Mouse (Mus musculus) hindbrain, embryonic 14.5 days (tissue): ENCODE results near the gene Ccdc62. TPM values are rescaled to one million over a fixed set of nuclear protein-coding genes. Genes with fewer than 3 reads are reported as not detected.
A peak's percentile ranks its signal among the peaks of the same experiment; 100 is the strongest.

Experiments used
- ATAC-seq: fragments of 200-750 bp; cut with Nextera tagmentation; 2 replicates; pipeline ENCODE4 v1.8.0; 2017; ENCODE audit warnings: moderate number of reproducible peaks, mild to moderate bottlenecking, moderate TSS enrichment, moderate library complexity; ENCODE audit not compliant: low FRiP score
- DNase-seq: peaks from one replicate; pipeline ENCODE4 v3.0.0-alpha.2; 2015; ENCODE audit warnings: low spot score
- H3K27ac ChIP-seq: fragments of 300-500 bp; sonication (generic); 2 replicates; pipeline ENCODE4 v1.5.1; 2014; ENCODE audit warnings: mild to moderate bottlenecking, moderate library complexity
- H3K27me3 ChIP-seq: fragments of 300-500 bp; sonication (generic); 2 replicates; pipeline ENCODE4 v1.6.1; 2014; ENCODE audit warnings: mild to moderate bottlenecking, low read length, mixed read lengths; ENCODE audit not compliant: control insufficient read depth, insufficient read depth
- H3K36me3 ChIP-seq: fragments of 300-500 bp; sonication (generic); replicated peaks from 2 replicates; pipeline ENCODE4 v1.6.1; 2014; ENCODE audit not compliant: control insufficient read depth, insufficient read depth
- H3K4me1 ChIP-seq: fragments of 300-500 bp; sonication (generic); replicated peaks from 2 replicates; pipeline ENCODE4 v1.6.1; 2014; ENCODE audit warnings: antibody characterized with exemption, low read length, mixed read lengths; ENCODE audit not compliant: control insufficient read depth, insufficient read depth
- H3K4me2 ChIP-seq: fragments of 300-500 bp; sonication (generic); replicated peaks from 2 replicates; pipeline ENCODE4 v1.6.1; 2014; ENCODE audit warnings: mild to moderate bottlenecking, moderate library complexity
- H3K4me3 ChIP-seq: fragments of 300-500 bp; sonication (generic); replicated peaks from 2 replicates; pipeline ENCODE4 v1.5.1; 2014; ENCODE audit warnings: mild to moderate bottlenecking, low read length
- H3K9ac ChIP-seq: fragments of 300-500 bp; sonication (generic); 2 replicates; pipeline ENCODE4 v1.6.1; 2014
- H3K9me3 ChIP-seq: fragments of 300-500 bp; sonication (generic); 2 replicates; pipeline ENCODE4 v1.6.1; 2016; ENCODE audit warnings: low read length; ENCODE audit not compliant: control insufficient read depth
- WGBS: fragments of 180-500 bp; shearing (Covaris S2); extraction: QIAGEN DNeasy Blood & Tissue Kit; methylation state at CpG from one replicate; pipeline ENCODE4 v1.1.7; 2014; 5-methylcytosine and 5-hydroxymethylcytosine counted together
- polyA plus RNA-seq: library from polyadenylated mRNA; unstranded; fragments of >200 nt; fragmentation: Nextera tagmentation; extraction: Ambion mirVana; gene quantifications from 2 replicates; pipeline ENCODE4 v1.2.1, GENCODE M21; 2014

Ccdc62 gene
- polyA plus RNA-seq, 1 experiment from 2014 or later: 5.2 TPM

DNA sequence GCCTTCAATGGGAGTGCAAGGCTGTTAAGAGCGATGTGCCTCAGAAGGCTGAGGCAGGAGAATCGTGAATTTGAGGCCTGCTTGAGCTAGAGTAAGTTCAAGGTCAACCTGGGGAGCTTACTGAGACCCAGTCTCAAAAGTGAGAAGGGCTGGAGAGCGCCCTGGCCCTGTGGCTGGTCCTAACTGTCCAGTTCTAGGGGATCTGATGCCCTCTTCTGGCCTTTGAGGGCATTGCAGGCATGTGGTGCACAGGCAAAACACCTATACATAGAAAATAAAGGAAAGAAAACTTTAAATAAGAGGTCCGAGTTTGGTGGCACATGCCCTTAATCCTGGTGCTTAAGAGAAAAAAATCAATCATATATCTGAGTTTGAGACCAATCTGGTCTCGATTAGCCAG, 62.3 kb downstream of the Ccdc62 start:
- Histone ChIP-seq H3K27me3 (no peaks in the 10 kb centered on the region; the same call in 1 of the 2 replicates), H3K27ac (peak overlapping the region; percentile 66; the same call in 1 of the 2 replicates), H3K4me1 (peaks cover 5% of the 10 kb centered on the region; the same call in 1 of the 2 replicates), H3K4me2 (no peak overlapping the region), H3K36me3 (peaks cover 4% of the 10 kb centered on the region; the same call in 1 of the 2 replicates), H3K9me3 (no peaks in the 10 kb centered on the region), H3K9ac (no peak overlapping the region), H3K4me3 (no peak overlapping the region)
- 36% methylated on average over 5 of the region's 5 CpGs for WGBS
- 0 out of 2 replicates have a peak, but pooled peaks have one; percentile 42 for ATAC-seq
- peak; percentile 84 for DNase-seq

GRCm38 (mm10) chr5:123993263-123994036, 63.0 kb downstream of the Ccdc62 start:
- Histone ChIP-seq H3K36me3 (peaks cover 7% of the 10 kb centered on the region; the same call in 1 of the 2 replicates), H3K4me1 (peaks cover 5% of the 10 kb centered on the region; the same call in 1 of the 2 replicates), H3K4me3 (no peak overlapping the region), H3K27ac (peak overlapping the region; percentile 66), H3K27me3 (no peaks in the 10 kb centered on the region; the same call in 1 of the 2 replicates), H3K9ac (no peak overlapping the region), H3K9me3 (no peaks in the 10 kb centered on the region), H3K4me2 (no peak overlapping the region)
- peak; percentile 79 for DNase-seq
- peak; percentile 84 for ATAC-seq
- 37% methylated on average over 7 of the region's 7 CpGs for WGBS

DNA sequence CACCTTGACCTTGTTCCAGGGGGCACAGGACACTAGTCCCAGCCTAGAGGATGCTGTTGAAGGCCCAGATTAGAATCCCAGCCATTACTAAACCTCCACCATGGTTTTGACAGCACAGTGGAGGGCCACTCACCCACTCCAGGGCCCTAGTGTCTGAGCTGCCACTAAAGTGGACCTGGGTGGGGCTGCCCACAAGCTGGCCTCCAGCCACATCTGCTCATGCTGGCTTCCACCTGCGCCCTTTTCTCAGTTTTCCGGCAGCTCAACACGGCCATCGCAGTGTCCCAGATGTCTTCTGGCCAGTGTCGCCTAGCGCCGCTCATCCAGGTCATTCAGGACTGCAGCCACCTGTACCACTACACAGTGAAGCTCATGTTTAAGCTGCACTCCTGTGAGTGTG, 64.0 kb downstream of the Ccdc62 start:
- no peak for ATAC-seq
- Histone ChIP-seq H3K9ac (no peak overlapping the region), H3K36me3 (peaks cover 7% of the 10 kb centered on the region; the same call in 1 of the 2 replicates), H3K27me3 (no peaks in the 10 kb centered on the region; the same call in 1 of the 2 replicates), H3K9me3 (no peaks in the 10 kb centered on the region), H3K4me2 (no peak overlapping the region), H3K4me3 (no peak overlapping the region), H3K27ac (no peak overlapping the region), H3K4me1 (peaks cover 5% of the 10 kb centered on the region; the same call in 1 of the 2 replicates)
- 87% methylated on average over 7 of the region's 7 CpGs for WGBS
- no peak for DNase-seq

- no peaks in the 10 kb centered on the region for H3K9me3 ChIP-seq
- no peaks in the 10 kb centered on the region; the same call in 1 of the 2 replicates for H3K27me3 ChIP-seq
- H3K9ac ChIP-seq: no peak overlapping the region
- H3K27ac ChIP-seq: no peak overlapping the region
- H3K4me3 ChIP-seq: no peak overlapping the region
- no peak overlapping the region for H3K4me2 ChIP-seq
- WGBS: 91% methylated on average over 6 of the region's 6 CpGs
- ATAC-seq (no peak), DNase-seq (no peak)
- H3K36me3 ChIP-seq: peaks cover 7% of the 10 kb centered on the region; the same call in 1 of the 2 replicates
- no peaks in the 10 kb centered on the region; the same call in 1 of the 2 replicates for H3K4me1 ChIP-seq
These were observed 64.9 kb downstream of the Ccdc62 start for GRCm38 (mm10) chr5:123995388-123995787.

- Histone ChIP-seq H3K4me1 (no peaks in the 10 kb centered on the region), H3K27me3 (no peaks in the 10 kb centered on the region; the same call in 1 of the 2 replicates), H3K4me3 (no peak overlapping the region), H3K4me2 (no peak overlapping the region), H3K36me3 (peaks cover 9% of the 10 kb centered on the region; the same call in 1 of the 2 replicates), H3K9me3 (no peaks in the 10 kb centered on the region), H3K9ac (no peak overlapping the region), H3K27ac (no peak overlapping the region)
- ATAC-seq (no peak), DNase-seq (no peak)
- WGBS: 85% methylated on average over 10 of the region's 10 CpGs
These were observed 65.7 kb downstream of the Ccdc62 start for GRCm38 (mm10) chr5:123996194-123996593.

DNA sequence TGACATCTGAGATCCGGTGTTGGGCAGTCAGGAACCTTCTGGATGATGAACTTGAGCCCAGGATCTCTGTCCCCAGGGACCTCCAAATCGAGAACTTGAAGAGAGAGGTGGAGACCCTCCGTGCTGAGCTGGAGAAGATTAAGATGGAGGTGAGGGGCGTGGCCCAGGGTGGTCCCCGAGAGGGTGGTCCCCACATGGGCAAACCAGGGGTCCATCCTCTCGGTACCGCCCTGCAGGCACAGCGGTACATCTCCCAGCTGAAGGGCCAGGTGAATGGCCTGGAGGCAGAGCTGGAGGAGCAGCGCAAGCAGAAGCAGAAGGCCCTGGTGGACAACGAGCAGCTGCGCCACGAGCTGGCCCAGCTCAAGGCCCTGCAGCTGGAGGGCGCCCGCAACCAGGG, 66.2 kb downstream of the Ccdc62 start:
- Histone ChIP-seq H3K36me3 (peaks cover 14% of the 10 kb centered on the region; the same call in 1 of the 2 replicates), H3K4me2 (no peak overlapping the region), H3K4me3 (no peak overlapping the region), H3K9me3 (no peaks in the 10 kb centered on the region), H3K9ac (no peak overlapping the region), H3K27me3 (no peaks in the 10 kb centered on the region; the same call in 1 of the 2 replicates), H3K27ac (no peak overlapping the region), H3K4me1 (no peaks in the 10 kb centered on the region)
- 87% methylated on average over 14 of the region's 14 CpGs for whole genome bisulfite sequencing
- DNase-seq (no peak), ATAC-seq (no peak)

DNA sequence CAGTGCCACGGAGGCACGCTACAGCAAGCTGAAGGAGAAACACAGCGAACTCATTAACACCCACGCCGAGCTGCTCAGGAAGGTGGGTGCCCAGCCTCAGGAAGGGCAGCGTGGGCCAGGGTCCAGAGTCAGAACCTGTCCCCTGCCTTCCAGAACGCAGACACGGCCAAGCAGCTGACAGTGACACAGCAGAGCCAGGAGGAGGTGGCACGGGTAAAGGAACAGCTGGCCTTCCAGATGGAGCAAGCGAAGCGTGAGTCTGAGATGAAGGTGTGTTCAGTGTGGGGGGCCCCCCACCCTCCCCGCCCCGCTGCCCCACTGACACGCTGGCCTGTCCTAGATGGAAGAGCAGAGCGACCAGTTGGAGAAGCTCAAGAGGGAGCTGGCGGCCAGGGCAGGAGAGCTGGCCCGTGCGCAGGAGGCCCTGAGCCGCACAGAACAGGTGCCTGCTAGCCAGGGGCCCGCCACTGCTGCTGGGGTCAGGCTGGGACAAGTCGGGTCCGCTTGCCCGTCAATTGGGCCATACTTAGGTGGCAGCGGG, 66.8 kb downstream of the Ccdc62 start:
- 74% methylated on average over 24 of the region's 24 CpGs for WGBS
- H3K27ac ChIP-seq: peak overlapping the region; percentile 69
- no peaks in the 10 kb centered on the region for H3K9me3 ChIP-seq
- H3K4me3 ChIP-seq: no peak overlapping the region
- H3K4me2 ChIP-seq: no peak overlapping the region
- no peaks in the 10 kb centered on the region for H3K4me1 ChIP-seq
- DNase-seq (no peak), ATAC-seq (no peak)
- no peaks in the 10 kb centered on the region; the same call in 1 of the 2 replicates for H3K27me3 ChIP-seq
- H3K36me3 ChIP-seq: peaks cover 19% of the 10 kb centered on the region; the same call in 1 of the 2 replicates
- H3K9ac ChIP-seq: no peak overlapping the region

DNA sequence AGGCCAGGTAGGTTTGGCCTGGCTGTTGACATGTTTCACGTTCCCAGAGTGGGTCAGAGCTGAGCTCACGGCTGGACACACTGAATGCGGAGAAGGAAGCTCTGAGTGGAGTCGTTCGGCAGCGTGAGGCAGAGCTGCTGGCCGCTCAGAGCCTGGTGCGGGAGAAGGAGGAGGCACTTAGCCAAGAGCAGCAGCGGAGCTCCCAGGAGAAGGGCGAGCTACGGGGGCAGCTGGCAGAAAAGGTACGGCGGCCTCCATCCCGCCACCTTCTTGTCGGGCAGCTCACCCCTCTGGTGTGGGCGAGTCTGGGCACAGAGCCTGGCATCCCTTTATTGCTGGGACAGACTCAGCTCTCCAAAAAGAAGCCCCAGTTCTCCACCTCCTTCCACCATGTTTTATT, 67.3 kb downstream of the Ccdc62 start:
- no peaks in the 10 kb centered on the region for H3K9me3 ChIP-seq
- ATAC-seq (no peak), DNase-seq (no peak)
- H3K4me2 ChIP-seq: no peak overlapping the region
- peaks cover 21% of the 10 kb centered on the region; the same call in 1 of the 2 replicates for H3K36me3 ChIP-seq
- 52% methylated on average over 16 of the region's 16 CpGs for WGBS
- no peaks in the 10 kb centered on the region for H3K4me1 ChIP-seq
- H3K27ac ChIP-seq: peak overlapping the region; percentile 69
- no peaks in the 10 kb centered on the region for H3K27me3 ChIP-seq
- H3K9ac ChIP-seq: no peak overlapping the region
- no peak overlapping the region for H3K4me3 ChIP-seq

DNA sequence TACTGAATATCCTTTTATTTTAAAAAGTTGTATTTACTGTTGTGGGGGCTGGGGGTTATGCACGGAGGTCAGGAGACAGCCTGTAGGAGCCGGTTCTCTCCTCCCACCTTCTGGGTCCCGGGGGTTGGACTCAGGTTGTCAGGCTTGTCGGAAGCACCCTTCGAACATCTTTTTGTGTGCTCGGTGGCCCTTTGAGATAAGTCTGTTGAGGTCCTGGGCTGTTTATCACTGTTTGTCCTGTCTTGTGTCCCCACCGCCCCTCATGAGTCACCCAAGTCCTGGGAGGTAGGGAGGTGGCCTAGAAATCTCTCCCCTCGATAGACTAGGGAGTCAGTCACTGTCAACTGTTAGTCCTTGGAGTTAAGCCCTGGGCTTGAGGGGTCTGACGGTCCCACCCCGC, 67.9 kb downstream of the Ccdc62 start:
- Histone ChIP-seq H3K36me3 (peaks cover 25% of the 10 kb centered on the region), H3K27ac (no peak overlapping the region; the same call in 1 of the 2 replicates), H3K4me1 (no peaks in the 10 kb centered on the region; the same call in 1 of the 2 replicates), H3K4me2 (no peak overlapping the region), H3K9ac (no peak overlapping the region), H3K4me3 (no peak overlapping the region), H3K27me3 (no peaks in the 10 kb centered on the region), H3K9me3 (no peaks in the 10 kb centered on the region)
- WGBS: 87% methylated on average over 10 of the region's 10 CpGs
- ATAC-seq (no peak), DNase-seq (no peak)
